Mouse (Mus musculus): Measurements from ENCODE around the gene Ssbp4.

Gene Ssbp4

GRCm38 (mm10) chr8:70622220-70622619 lies 13.5 kb upstream of the Ssbp4 start:
- ChIA-PET POLR2A (interaction anchor here in 3 of 4 experiments (0.6 to 32.6 kb wide), 10 partner anchors 8 to 146 kb away, joined by 3 to 1017 read pairs (median 16); partner anchors contain the start of genes Jund (in 1 of the 3), Lsm4 (in 1 of the 3), Pgpep1 (in 1 of the 3) and Ssbp4 (in 1 of the 3)), CTCF (interaction anchor here in 2 of 4 experiments (1.6 to 2.0 kb wide), 2 partner anchors 7 to 12 kb away, joined by 4 to 6 read pairs; no protein-coding TSS in a partner anchor)

DNA sequence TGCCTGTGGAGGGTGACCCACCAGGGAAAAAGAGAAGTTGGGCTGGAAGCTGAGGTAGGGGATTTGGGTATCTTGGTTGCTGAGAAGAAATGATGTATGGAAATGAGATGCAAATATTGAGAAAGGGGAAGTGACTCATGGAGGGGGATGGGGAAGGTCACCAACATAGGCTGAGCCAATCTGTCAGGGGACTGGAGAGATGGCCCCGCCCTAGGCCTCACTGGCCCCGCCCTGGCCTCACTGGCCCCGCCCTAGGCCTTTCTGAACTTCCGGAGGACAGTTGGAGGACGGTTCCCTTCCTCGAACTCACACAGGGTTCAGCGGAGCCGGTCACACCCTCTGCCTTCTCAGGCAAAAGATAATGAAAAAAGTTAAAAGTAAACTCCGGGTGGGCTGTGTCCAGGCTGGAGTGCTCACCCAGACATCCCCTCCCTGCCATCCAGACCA lies 10.2 kb upstream of the Ssbp4 start:
- POLR2A ChIA-PET: interaction anchor here (0.6 to 7.4 kb wide), 26 partner anchors 9 to 278 kb away, joined by 3 to 65 read pairs (median 5); partner anchors contain the start of genes Rpl18a (in 2 of the 4), Ssbp4 (in 2 of the 4), Arrdc2 (in 1 of the 4) and Gdf15 (in 1 of the 4)
- CTCF ChIA-PET: interaction anchor here in 3 of 4 experiments (0.5 to 5.7 kb wide), 11 partner anchors 9 to 288 kb away, joined by 3 to 26 read pairs (median 5); no protein-coding TSS in a partner anchor

DNA sequence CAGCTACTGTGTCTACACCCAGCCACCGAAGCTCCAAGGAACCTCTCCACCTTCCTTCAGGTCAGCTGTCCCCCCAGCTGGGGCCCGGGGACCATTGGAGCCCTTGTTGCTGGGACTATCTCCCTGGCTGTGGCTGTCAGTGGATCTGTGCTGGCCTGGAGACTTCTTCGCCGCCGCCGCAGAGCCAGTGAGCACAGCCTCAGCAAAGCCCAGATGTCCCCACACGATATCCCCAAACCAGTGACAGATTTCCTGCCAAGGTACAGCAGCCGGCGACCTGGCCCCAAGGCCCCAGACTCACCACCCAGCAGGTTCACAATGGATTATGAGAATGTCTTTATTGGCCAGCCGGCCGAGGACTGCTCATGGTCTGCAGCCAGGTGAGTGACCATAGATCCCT lies 9.3 kb upstream of the Ssbp4 start:
- POLR2A ChIA-PET: interaction anchor here (0.6 to 7.4 kb wide), 31 partner anchors 8 to 480 kb away, joined by 3 to 65 read pairs (median 5); partner anchors contain the start of genes Lsm4 (in 2 of the 4), Pgpep1 (in 2 of the 4), Rpl18a (in 2 of the 4) and Ssbp4 (in 2 of the 4)
- CTCF ChIA-PET: interaction anchor here in 3 of 4 experiments (0.7 to 5.7 kb wide), 6 partner anchors 8 to 227 kb away, joined by 3 to 26 read pairs (median 6); no protein-coding TSS in a partner anchor

- POLR2A ChIA-PET: interaction anchor here in 3 of 4 experiments (0.5 to 7.4 kb wide), 36 partner anchors 8 to 281 kb away, joined by 3 to 65 read pairs (median 4); partner anchors contain the start of genes Arrdc2 (in 2 of the 3), Jund (in 2 of the 3), Lsm4 (in 2 of the 3) and Pgpep1 (in 2 of the 3)
- CTCF ChIA-PET: interaction anchor here in 3 of 4 experiments (0.6 to 5.7 kb wide), 11 partner anchors 8 to 771 kb away, joined by 3 to 26 read pairs (median 3); no protein-coding TSS in a partner anchor
Measured at GRCm38 (mm10) chr8:70616645-70617044, 8.0 kb upstream of the Ssbp4 start.

GRCm38 (mm10) chr8:70615894-70616293 lies 7.2 kb upstream of the Ssbp4 start, which contains the start of gene Lrrc25:
Gene Lrrc25, plus strand, starts transcription at chr8:70616155.
- ChIA-PET CTCF (interaction anchor here in 3 of 4 experiments (0.6 to 5.7 kb wide), 11 partner anchors 9 to 771 kb away, joined by 3 to 26 read pairs (median 3); no protein-coding TSS in a partner anchor), POLR2A (interaction anchor here in 3 of 4 experiments (0.6 to 7.4 kb wide), 26 partner anchors 7 to 224 kb away, joined by 3 to 65 read pairs (median 5); partner anchors contain the start of genes Arrdc2 (in 2 of the 3), Lsm4 (in 2 of the 3), Pgpep1 (in 2 of the 3) and Ssbp4 (in 2 of the 3))

- CTCF ChIA-PET: interaction anchor here in 2 of 4 experiments (1.2 to 5.7 kb wide), 4 partner anchors 10 to 138 kb away, joined by 3 to 26 read pairs (median 9); no protein-coding TSS in a partner anchor
- POLR2A ChIA-PET: interaction anchor here in 3 of 4 experiments (0.6 to 7.4 kb wide), 15 partner anchors 9 to 84 kb away, joined by 3 to 65 read pairs (median 6); partner anchors contain the start of genes Lsm4 (in 2 of the 3), Gdf15 (in 1 of the 3), Jund (in 1 of the 3) and Pgpep1 (in 1 of the 3)
Measured at GRCm38 (mm10) chr8:70615281-70615680, 6.6 kb upstream of the Ssbp4 start.

GRCm38 (mm10) chr8:70614469-70614868 lies 5.8 kb upstream of the Ssbp4 start:
- ChIA-PET POLR2A (interaction anchor here in 2 of 4 experiments (0.7 to 5.6 kb wide), 13 partner anchors 8 to 84 kb away, joined by 3 to 46 read pairs (median 5); partner anchors contain the start of genes Lsm4 (in 2 of the 2), Gdf15 (in 1 of the 2) and Jund (in 1 of the 2)), CTCF (interaction anchor here in 1 of 4 experiments (3.4 to 5.7 kb wide), 2 partner anchors 11 to 15 kb away, joined by 15 to 26 read pairs; no protein-coding TSS in a partner anchor)

DNA sequence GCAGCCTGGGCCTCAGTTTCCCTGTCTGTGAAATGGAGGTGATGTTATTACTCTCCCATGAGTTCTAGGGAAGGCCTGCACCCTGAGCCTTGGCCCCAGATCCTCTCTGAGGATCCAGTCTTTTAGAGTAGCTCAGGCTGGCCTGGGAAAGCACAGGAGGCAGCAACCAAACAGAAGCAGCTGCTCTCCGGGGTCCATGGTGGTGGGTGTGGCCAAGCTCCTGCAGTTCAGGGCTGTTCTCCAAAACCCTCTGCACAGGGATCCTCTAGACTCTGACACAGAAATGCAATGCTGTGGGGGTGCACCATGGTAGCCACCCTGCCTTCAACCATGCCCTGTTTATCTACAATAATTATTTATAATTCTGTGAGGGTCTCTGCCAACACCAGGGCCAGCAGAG lies 5.1 kb upstream of the Ssbp4 start:
- ChIA-PET POLR2A (interaction anchor here in 2 of 4 experiments (1.0 to 5.6 kb wide), 11 partner anchors 15 to 85 kb away, joined by 3 to 46 read pairs (median 4); partner anchors contain the start of genes Jund (in 2 of the 2) and Gdf15 (in 1 of the 2)), CTCF (interaction anchor here in 3 of 4 experiments (0.6 to 3.4 kb wide), 4 partner anchors 11 to 149 kb away, joined by 3 to 15 read pairs (median 4); no protein-coding TSS in a partner anchor)

- CTCF ChIA-PET: interaction anchor here (0.5 to 5.7 kb wide), 58 partner anchors 9 to 1064 kb away, joined by 3 to 51 read pairs (median 3); partner anchors contain the start of genes Lsm4 (in 2 of the 4), Arrdc2 (in 1 of the 4), Ell (in 1 of the 4) and Gm3336 (in 1 of the 4)
- POLR2A ChIA-PET: interaction anchor here (0.6 to 10.0 kb wide), 38 partner anchors 9 to 619 kb away, joined by 3 to 161 read pairs (median 6); partner anchors contain the start of genes Jund (in 3 of the 4), Arrdc2 (in 2 of the 4), Lsm4 (in 2 of the 4) and Fkbp8 (in 1 of the 4)
Measured at GRCm38 (mm10) chr8:70611849-70612248, 3.2 kb upstream of the Ssbp4 start.

- POLR2A ChIA-PET: interaction anchor here (0.6 to 10.0 kb wide), 59 partner anchors 8 to 232 kb away, joined by 3 to 161 read pairs (median 7); partner anchors contain the start of genes Jund (in 3 of the 4), Arrdc2 (in 2 of the 4), Gdf15 (in 2 of the 4) and Lsm4 (in 2 of the 4)
- CTCF ChIA-PET: interaction anchor here (0.5 to 5.7 kb wide), 63 partner anchors 7 to 1064 kb away, joined by 3 to 51 read pairs (median 4); partner anchors contain the start of genes Gm3336 (in 2 of the 4), Lsm4 (in 2 of the 4), Ell (in 1 of the 4) and Isyna1 (in 1 of the 4)
Measured at GRCm38 (mm10) chr8:70610796-70611771, 2.4 kb upstream of the Ssbp4 start.

DNA sequence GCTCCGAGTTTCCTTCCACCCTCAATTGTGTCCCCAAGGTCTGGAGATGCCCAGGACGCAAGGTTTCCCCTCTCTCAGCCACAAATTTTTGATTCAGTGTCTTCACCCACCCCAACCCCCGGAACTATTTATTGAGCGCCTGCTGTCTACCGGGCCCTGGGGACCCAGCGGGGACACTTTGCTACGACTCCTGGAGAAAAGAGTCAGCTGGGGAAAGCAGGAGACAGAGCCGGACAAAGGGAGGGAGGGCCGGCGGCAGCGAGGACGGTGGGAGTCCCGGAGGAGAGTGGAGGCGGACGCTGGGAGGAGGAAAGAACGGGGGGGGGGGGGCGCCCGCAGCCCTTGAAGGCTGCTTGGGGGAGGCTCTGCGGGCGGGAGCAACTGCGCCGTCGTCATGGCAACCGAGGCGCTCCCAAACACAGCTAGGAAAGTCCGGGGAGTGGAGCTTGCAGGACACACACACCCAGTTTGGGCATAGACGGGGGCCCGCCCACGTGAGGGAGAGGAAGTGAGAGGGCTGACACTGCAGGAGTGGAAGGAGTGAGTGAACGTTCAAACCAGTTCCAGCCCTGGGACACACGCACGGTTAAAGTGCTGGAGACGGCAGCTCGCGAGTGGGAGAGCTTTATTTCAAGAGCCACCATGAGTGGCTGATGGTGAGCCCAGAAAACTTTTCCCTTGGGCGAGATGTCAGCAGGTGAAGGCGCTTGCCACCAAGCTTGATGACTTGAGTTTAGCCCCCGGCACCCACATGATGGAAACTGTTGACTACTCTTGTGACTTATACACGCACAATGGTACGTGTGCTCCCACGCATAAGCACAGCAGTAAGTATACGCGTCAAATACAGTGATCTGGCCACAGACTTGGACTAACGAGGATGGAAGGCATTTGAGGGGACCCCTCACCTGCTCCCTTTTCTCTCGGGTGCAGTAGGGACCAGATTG lies 1.4 kb upstream of the Ssbp4 start:
- POLR2A ChIA-PET: interaction anchor here (0.5 to 10.0 kb wide), 139 partner anchors 8 to 1004 kb away, joined by 3 to 161 read pairs (median 5); partner anchors contain the start of genes Arrdc2 (in 3 of the 4), Ell (in 3 of the 4), Fkbp8 (in 3 of the 4) and Jund (in 3 of the 4)
- CTCF ChIA-PET: interaction anchor here (0.6 to 5.7 kb wide), 64 partner anchors 8 to 1598 kb away, joined by 3 to 51 read pairs (median 4); partner anchors contain the start of genes Arrdc2 (in 2 of the 4), Gm3336 (in 2 of the 4), Ell (in 1 of the 4) and Fkbp8 (in 1 of the 4)

DNA sequence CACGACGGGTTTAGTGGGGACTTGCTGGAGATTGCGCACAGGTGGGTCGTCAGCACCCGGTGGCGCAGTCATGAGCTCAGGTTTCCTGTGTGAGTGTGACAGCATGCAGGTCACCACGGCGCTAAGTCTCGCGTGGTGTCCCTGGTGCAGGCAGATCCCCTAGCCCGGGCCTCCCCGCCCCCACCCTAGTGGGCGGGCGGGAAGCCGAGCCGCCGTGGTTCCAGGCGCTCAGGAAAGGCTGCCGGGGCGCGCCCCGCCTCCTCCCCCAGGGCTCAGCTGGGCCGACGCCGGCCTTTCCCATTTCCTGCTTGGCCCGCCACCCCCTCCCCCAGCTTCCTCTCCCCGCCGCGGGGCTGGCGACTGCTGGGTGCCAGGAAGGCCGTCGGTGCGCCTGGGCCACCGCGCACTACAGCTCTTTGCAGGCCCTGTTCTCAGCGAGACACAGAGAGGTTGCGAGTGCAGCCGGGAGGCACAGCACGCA lies 736 bp upstream of the Ssbp4 start:
- CTCF ChIA-PET: interaction anchor here (0.5 to 5.7 kb wide), 63 partner anchors 8 to 489 kb away, joined by 3 to 51 read pairs (median 4); partner anchors contain the start of genes Arrdc2 (in 2 of the 4), Fkbp8 (in 2 of the 4), Gm3336 (in 2 of the 4) and Kxd1 (in 2 of the 4)
- POLR2A ChIA-PET: interaction anchor here (0.5 to 10.0 kb wide), 128 partner anchors 8 to 787 kb away, joined by 3 to 161 read pairs (median 5); partner anchors contain the start of genes Arrdc2 (in 3 of the 4), Ell (in 3 of the 4), Fkbp8 (in 3 of the 4) and Jund (in 3 of the 4)

GRCm38 (mm10) chr8:70607898-70608748 lies 549 bp downstream of the Ssbp4 start:
- POLR2A ChIA-PET: interaction anchor here (0.5 to 10.0 kb wide), 72 partner anchors 10 to 988 kb away, joined by 3 to 161 read pairs (median 6); partner anchors contain the start of genes Lsm4 (in 4 of the 4), Arrdc2 (in 3 of the 4), Fkbp8 (in 3 of the 4) and Jund (in 3 of the 4)

DNA sequence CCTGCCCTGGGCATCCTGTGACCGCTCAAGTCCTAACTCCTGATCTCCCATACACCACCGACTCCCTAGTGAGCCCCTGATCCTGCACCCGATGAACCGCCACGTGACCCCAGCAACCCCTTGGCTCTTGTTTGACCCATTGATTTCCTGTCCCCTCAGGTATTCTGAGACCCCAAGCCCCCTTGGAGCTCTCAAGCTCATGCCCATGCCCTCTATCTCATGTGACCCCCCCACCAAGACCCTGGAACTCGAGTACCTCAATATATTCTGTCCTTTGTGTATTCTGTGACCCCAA lies 1.1 kb downstream of the Ssbp4 start:
- CTCF ChIA-PET: interaction anchor here in 3 of 4 experiments (1.0 to 5.7 kb wide), 6 partner anchors 9 to 65 kb away, joined by 3 to 51 read pairs (median 4); partner anchors contain the start of gene Lsm4 (in 1 of the 3)

More at GRCm38 (mm10) chr8:70607898-70608748, 549 bp downstream of the Ssbp4 start:
- CTCF ChIA-PET: interaction anchor here in 3 of 4 experiments (0.6 to 5.7 kb wide), 16 partner anchors 10 to 257 kb away, joined by 3 to 51 read pairs (median 4); partner anchors contain the start of genes Fkbp8 (in 1 of the 3), Kxd1 (in 1 of the 3) and Lsm4 (in 1 of the 3)

More for the DNA sequence above, 1.1 kb downstream of the Ssbp4 start:
- POLR2A ChIA-PET: interaction anchor here (0.5 to 10.0 kb wide), 30 partner anchors 10 to 255 kb away, joined by 3 to 161 read pairs (median 8); partner anchors contain the start of genes Ell (in 2 of the 4), Fkbp8 (in 2 of the 4), Jund (in 2 of the 4) and Lsm4 (in 2 of the 4)

Data from embryonic stem cell, embryonic (primary cell).